Mouse (Mus musculus) megakaryocyte, embryonic 14.5 days (primary cell): ENCODE data around the gene Gzmf.
"Not testable (repeated sequence)": the region's sequence is repeated elsewhere in the genome, so short reads cannot be mapped to it uniquely, and the experiment has no call there.

Experiments used
- FLI1 ChIP-seq: IDR thresholded peaks from 2 replicates; pipeline ENCODE4 v1.6.1; 2012; ENCODE audit warnings: low read length, inconsistent platforms, mixed read lengths
- GATA1 ChIP-seq: IDR thresholded peaks from 3 replicates; pipeline ENCODE4 v1.6.1; 2012; ENCODE audit warnings: mixed read lengths, low read length, inconsistent platforms, borderline replicate concordance

- TF ChIP-seq GATA1, FLI1: not testable (repeated sequence)
Measured at GRCm38 (mm10) chr14:56177651-56178050, 33.6 kb downstream of the Gzmf start.
